Mouse (Mus musculus) urinary bladder, postnatal 14 days (tissue): ENCODE results near the gene Srxn1.
A peak's percentile ranks its signal among the peaks of the same experiment; 100 is the strongest.

Source experiments
- DNase-seq: peaks from one replicate; pipeline ENCODE4 v3.0.0; 2021; ENCODE audit warnings: low spot score

Srxn1 gene

DNA sequence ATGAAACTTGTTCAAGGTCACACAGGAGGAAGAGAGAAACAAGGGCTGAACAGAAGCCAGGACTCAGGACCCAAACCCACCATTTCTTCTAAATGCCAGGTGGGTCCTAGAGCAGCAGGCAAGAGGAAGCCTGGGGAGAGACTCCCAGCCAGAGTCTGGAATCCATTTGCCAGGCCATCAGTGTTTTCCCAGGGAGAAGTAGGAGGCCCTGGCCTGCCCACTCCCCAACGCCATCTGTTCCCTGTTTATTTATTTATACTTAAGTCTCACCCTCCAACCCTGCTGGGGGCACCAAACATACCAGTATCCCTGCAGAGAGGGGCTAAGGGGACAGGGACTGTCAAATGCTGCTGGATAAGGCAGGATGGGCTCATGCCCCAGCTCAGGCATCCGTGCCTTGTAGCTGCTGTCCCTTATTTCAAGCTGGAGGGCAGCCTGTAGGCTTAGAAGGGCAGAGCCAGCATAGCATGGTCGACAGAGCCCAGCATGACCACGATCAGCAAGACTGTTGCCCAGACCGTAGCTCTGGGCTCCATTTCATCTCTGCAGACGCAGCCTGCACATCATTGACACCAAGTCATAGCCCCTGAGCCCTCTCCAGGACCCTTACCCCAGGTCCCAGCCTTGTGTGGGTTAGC lies 14.0 kb downstream of the Srxn1 start:
- DNase-seq = no peak

DNA sequence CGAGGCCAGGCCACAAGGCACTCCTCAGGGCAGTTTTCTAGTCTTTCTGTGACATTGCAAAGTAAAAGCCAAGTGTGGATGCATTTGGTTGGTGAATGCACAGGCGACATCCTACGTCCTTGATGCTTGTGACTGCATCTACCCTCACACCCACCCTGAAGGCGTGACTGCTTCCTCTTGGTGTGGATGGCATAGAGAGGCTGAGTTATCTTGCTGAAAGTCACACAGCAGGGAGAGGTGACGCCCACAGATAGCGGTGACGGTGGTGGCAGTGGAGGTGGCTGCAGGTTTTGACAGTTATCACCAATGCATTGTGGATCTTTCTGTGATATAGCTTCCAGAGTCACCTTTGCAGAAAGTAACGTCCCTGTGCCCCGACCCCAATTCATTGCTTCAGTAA lies 17.6 kb downstream of the Srxn1 start:
- no peak for DNase-seq

DNA sequence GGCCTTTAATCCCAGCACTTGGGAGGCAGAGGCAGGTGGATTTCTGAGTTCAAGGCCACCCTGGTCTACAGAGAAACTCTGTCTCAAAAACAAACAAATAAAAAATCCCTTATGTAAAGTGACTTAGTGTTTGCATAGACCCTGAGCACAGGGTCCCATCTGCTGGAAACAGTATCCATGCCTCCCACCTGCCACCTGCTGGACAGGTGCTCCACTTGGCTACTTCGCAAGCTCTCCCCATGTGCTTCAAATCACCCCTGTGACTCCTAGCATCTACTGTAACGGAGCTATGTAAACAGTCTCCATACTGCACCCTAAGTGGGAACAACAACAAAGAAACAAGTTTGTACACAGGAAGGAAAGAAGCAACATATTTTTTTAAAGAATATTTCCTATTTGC lies 23.3 kb downstream of the Srxn1 start:
- DNase-seq = no peak

DNA sequence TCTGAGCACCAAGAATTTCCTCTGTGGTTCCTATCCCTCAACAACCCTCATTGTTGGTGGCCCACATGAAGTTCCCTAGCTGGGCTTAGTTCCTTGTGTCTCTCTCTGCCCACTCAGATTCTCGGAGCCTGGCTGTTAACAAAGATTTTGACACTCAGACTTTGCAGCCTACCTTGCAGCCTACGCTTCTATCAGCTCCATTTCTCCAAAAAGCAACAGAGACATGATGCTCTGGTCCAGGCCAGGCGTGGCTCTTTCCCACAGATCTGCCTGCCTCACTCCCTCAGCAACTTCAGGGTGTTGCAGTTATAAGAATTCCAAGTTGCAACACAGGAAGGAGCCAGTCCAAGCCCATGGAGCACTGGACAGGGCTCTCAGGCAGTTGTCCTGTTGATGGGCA lies 24.5 kb downstream of the Srxn1 start:
- DNase-seq = no peak

DNA sequence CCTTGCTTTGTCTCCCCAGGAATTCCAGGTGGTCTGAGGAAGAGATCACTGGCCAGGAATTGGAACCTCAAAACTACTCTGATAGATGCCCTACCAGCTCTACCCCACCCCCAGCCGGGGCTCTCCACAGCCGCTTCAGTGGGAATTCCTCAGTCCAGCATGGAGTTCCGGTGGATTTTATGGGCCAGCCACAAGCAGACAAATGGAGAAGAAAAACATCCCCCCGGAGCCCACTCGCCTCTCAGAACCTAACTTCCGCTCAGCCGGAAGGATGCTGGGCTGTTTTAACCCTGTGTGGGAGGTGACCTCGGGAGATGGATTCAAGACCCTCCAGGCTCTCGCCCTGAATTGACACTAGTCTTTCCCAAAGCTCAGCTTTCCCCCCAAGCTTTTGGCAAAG lies 26.7 kb downstream of the Srxn1 start:
- no peak for DNase-seq

DNA sequence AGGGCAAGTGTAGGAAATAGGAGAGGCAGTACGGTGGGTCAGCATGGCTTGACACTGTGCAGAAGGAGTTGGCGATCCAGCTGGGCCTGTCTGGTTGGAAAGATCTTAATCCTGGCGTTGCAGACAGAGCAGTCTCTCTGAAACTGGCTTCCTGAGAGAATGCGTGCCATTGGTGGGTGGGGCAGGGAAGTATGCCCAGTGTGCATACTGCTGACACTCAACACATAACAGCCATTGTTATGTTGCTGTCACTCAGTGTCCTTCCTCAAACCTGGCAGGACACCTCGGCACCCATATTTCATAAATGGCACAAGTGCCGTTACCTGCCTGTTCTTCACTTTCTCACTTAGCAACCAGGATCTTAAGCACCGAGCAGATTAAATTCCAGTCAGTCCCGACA lies 27.4 kb downstream of the Srxn1 start:
- DNase-seq = peak; percentile 42

DNA sequence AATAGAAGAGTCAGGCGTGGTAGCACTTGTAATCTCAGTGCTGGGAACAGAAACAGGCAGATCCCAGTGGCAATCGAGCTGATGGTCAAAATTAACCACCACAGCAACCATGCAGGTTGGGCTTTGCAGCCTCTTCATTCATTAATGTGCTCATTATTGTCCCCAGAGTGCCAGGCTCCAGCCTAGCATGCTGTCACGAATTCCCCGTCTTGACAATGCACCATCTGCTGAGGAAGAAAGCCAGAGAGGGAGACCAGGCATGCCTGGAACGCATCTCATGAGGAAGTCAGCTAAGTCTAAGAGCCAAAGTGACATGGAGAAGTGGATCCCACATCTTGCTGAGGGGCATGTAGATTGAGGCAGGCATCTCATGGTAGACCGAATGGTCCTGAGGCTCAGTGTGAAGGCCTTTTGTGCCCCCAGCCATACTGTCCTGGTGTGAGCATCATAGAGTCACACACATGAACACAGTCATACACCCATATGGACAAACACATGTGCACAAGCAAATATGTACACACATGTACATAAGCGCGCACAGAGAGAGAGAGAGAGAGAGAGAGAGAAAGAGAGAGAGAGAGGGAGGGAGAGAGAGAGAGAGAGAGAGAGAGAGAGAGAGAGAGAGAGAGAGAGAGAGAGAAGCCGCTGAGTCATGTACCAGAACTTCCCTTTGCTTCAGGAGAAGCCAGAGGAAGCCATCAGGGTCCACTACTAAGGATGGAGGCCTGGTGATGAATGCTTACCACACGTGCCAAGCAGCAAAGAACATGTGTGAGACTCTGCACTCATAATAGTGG lies 34.1 kb downstream of the Srxn1 start:
- DNase-seq = no peak

DNA sequence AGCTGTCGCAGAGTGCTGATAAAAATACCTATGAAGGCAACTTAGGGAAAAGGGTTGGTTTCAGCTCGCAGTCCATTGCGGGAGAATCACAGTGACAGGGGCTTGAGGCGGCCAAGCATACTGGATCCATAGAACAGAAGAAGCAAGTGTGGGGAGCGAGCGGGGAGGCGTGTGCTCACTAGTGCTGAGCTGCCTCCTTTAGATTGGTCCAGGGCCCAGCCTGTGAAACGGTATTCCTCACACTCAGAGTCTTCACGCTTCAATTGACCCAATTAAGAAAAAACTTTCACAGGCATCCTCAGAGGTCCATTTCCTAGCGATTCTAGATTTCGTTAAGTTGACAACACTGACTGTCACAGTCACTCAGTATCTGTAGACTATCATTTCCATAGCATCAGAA lies 35.6 kb downstream of the Srxn1 start:
- DNase-seq = no peak

DNA sequence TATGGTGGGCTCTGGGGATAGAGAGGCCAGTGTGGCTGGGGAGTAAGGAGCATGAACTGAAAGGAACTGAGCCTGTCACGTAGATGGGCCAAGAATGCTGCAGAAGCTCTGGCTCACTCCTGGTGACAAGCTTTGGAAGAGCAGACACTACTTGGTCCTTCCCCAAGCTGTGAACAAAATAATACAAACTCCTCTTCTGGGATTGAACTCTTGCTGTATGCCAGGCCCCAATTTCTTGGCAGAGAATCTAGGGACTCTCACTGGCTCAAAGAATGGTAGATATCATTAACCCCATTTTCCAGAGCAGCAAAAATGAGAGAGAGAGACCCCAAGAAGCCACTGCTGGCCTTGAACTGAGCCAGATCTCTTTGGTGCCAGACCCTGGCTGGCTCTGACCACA lies 36.2 kb downstream of the Srxn1 start:
- no peak for DNase-seq

DNA sequence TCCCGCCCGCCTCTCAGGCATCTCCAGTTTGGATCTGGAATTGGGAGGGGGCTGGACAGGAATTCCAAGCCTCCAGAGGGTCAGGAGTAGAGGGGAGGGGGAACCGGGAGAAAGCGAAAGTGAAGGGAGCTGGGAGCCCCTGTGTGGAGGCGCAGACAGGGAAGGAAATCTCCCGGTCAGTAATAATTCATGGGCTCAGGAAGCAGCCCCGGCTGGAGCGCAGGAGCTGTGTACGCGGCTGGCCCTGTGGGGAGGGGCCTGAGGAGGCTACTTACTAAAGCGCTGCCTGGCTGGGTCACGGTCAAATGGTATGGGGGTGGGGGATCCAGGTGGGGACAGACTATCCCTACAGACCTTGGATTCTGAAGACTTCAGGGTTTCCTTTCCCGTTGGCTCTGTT lies 36.7 kb downstream of the Srxn1 start:
- DNase-seq = no peak

DNA sequence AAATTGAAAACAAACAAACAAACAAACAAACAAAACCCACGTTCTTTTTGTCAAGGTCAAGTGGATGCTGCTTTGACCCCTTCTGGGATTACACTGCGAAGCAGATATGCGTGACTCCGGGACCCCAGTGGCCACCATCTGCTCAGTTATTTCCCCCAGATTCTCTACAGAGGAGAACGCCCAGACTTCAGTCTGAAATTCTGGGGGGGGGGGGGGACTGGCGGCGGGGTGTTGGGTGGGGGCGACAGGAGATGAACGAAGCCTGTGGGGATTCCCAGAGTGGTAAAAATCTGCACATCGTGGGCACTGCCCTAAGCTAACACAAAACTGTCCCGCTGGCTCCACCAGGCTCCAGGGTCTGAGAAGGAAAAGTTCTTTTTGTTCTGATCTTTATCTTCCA lies 37.3 kb downstream of the Srxn1 start:
- DNase-seq = no peak

DNA sequence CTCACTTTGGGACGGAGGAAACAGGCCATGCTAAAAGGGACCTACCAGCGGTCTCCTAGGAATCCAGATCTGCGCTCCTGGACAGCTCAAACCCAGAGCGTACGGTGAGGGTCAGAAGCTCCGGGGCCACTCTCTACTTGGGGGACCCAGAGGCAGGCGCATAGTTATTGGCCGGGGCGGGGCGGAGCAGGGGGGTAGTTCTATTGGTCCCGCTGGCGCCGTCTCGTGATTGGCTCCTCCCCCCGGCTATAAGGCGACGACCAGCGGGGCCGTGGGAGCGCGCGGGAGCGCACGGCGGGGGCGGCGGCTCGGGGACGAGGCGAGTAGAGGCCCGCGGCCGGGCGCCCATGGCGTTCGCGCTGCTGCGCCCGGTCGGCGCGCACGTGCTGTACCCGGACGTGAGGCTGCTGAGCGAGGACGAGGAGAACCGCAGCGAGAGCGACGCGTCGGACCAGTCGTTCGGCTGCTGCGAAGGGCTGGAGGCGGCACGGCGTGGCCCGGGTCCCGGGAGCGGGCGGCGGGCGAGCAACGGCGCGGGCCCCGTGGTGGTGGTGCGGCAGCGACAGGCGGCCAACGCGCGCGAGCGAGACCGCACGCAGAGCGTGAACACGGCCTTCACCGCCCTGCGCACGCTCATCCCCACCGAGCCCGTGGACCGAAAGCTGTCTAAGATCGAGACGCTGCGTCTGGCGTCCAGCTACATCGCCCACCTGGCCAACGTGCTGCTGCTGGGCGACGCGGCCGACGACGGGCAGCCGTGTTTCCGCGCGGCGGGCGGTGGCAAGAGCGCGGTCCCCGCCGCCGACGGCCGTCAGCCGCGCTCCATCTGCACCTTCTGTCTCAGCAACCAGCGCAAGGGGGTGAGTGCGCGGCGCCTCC lies 38.2 kb downstream of the Srxn1 start, which contains the start of gene Tcf15:
Gene Tcf15 (plus strand): TSS at position 283 of the 879 bp plus-strand sequence.
- peak; percentile 44 for DNase-seq

DNA sequence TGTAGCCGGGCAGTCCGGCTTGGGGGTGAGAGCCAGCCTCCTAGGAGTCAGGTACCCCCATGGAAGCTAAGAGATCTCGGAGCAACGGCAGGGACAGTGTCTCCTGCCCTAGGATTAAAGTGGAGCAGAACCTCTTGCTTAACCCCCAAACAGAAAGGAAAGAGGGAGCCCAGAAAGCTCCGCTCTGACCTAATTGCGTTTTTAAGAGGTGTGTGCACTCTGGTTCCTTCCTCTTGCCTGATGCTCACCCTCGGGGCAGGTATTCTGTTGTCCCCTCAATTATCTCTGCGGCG lies 38.8 kb downstream of the Srxn1 start:
- DNase-seq = no peak

DNA sequence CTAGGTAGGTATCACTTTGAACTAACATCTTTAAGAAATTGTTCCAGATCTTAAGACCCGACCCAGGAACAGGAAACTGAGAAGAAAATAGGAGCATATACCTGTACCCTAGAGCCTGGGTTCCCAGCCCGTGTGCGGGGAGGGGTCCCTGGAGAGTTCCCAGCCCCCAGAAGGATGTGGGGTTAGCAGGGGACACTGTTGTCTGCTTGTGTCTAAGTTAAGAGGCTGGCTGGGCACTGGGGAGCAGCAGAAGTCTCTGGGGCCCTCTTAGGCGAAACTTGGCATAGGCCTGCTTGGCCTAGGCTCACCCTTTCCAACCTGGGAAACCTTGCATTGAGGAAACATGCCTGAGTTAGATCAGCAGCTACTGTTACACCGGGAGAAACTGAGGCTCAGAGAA lies 39.2 kb downstream of the Srxn1 start:
- DNase-seq = no peak

DNA sequence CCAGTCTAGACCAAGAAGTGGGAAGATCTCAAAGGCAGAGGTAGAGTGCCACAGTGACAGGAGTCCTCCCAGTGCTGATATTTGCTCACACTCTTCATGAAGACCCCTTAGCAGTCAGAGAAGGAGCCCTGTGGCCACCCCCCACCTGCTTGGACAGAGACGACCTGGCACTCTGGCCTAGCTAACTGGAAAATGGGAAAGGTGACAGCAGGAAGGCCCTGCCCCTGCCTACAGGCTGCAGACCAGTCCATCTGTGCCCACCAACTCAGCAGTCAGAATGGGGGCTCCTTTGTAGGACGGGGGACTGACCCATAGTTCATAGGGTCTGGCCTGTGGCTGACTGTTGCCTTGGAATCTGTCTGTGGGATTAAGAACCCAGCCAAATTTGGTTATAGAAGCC lies 40.4 kb downstream of the Srxn1 start:
- DNase-seq = no peak

DNA sequence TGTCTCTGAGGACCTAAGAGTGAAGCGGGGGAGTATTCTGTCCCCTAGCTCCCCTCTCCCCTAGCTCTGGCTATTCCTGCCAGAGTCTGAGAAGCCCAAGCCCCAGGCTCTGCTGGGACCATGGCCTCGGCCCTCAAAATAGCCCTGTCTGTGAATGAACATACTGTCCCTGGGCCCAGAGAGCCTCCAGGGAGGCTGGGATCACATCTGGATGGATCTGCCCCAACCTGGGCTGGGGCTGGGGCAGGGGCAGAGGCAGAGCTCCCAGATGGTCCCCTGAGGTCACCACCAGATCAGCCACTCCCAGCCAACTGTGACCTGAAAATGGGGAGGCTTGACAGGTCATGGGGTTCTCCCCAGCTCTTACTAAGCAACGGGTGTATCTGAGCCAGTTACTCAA lies 41.8 kb downstream of the Srxn1 start:
- DNase-seq = no peak

DNA sequence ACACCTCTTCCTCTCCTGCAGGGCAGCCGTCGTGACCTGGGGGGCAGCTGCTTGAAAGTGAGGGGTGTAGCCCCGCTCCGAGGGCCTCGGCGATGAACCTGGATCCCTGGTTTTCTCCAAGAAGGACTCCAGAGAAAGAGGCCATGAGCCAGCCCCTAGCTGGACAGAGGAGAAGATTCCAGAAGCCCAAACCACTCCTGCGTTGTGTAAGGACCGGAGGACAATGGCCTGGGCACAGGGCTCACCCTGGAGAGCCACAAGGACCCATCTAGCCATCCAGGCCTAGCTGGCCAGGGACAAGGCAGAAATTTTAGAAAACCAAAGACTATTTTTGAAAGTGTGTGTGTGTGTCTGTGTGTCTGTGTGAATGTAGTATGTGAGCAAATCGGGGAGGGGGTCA lies 43.4 kb downstream of the Srxn1 start:
- no peak for DNase-seq

DNA sequence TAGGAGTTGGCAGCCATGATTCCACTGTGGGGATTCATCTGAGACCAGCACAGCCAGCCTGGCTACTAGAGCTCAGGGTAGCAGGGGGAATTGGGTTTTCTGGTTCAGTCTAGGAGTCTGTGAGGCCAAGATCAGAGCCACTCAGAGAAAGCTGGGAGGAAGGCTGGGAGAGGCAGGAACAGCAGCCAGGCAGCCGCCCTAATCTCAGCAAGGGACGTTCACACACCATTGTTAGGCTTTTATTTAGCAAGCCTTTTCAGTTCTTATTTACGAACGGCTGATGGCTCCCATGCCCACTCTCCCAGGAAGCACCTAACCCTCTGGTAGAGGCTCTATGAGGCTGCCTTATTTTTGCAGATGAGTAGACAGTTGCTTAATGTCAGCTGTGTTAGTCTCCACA lies 44.6 kb downstream of the Srxn1 start:
- no peak for DNase-seq

DNA sequence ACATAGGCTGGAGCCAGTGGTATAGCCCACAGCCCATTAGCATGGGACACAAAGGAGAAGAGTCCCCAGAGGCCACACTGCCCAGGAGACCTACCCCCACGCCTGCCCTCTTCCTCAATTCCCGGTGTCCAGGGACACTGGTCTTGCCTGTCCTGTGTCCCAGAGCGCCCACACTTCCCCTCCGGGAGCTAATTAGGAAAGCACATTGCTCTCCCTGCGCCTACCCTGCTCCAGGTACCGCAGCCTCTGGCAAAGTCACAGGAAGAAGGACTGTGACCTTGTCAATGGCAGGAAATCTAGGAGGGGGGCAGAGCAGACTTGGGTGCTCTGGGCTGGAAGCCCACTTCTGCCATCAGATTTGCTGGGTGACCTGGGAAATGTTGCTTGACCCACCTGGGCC lies 45.1 kb downstream of the Srxn1 start:
- no peak for DNase-seq

DNA sequence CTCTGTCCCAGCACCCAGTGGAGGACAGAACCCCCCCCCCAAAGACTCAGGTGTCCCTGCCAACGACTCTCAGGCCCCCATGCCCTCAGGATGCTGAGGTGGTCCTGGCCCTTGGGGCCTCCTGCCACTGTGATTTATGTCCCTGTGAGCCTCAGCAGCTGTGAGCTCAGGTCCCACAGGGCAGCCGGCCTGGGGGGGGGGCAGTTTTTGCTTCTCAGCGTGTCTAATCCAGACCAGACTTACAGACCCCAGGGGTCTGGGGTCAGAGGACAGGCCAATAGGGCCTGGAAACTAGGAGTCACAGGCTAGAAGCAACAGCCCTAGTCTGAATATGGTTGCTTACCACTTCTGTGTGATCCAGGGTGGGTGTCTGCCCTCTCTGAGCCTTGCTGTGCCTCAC lies 48.0 kb downstream of the Srxn1 start:
- DNase-seq = no peak

DNA sequence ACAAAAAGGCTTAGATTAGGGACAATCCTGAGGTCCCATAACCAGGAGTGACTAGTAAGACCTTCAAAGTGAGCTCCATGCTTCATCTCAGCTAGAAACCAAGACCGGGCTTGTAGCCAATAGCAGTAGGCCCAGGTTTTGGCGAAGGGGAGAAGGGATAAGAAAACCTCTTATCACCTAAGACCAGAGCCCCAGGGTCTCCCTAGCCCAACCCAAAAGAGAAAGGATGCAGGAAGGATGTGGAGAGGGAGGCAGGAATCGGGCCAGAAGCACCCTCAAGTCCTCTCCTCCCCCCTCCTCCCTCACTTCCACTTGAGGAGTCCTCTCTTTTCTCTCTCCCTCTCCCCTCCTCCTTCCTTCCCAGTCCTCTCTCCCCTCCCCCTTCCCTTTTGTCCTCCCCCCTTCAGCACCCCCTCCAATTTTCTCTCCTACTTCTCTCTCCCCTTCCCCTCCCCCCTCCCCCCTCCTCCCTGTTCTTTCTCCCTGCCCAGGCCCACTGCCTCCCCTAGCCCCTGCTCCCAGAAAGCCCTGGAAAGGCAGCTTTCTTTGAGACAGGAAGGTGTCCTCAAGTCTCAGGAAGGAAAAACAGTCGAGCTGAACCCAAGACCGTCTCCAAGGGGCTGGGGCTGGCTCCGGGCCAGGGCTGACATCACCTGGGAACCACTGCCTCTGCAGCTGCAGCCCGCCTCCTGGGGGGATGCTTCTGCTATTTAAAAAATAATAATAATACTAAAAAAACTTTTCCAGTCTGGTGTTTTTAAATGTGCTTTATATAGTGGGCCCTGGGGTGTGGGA lies 50.3 kb downstream of the Srxn1 start:
- DNase-seq = no peak

DNA sequence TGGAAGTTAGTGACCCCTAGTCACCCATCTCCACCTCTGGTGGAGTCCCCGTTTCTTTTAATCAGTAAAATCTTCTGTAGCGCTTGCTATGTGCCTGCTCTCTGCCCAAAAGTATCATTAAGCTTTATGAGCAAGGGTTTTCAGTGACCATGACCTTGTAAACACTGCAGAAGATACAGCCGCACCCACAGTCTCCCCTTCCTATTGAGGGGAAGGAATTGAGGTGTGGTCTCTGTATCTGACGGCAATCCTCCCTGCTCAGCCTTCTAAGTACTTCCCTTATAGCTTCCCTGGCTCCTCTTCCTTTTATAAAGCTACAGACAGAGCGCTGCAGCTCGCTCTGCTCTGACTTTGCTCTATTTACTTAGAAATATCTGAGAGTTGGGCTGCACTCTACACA lies 51.2 kb downstream of the Srxn1 start:
- DNase-seq = no peak
